Mouse (Mus musculus): ENCODE measurements at regions not wholly inside any gene's neighbourhood (a gene's known extent, or its start where the extent isn't known, plus 50 kb on each side); places are given as distances from the start of the nearest gene placed in this dataset.

GRCm38 (mm10) chr5:148611323-148611722 lies 58.7 kb upstream of the Ubl3 start:
- TF ChIP-seq CTCF (IDR thresholded peaks at IDR 0.05; ENCODE audit: low read depth) = no peak
- TF ChIP-seq EP300 (IDR thresholded peaks at IDR 0.05; ENCODE audit: low read depth) = no peak

All from liver, embryonic 14.5 days (tissue).